Mouse (Mus musculus) lung, adult 2 months (tissue): Measurements from ENCODE around the gene Ebf3.

Source experiments
- CTCF ChIP-seq: fragments of 200-500 bp; IDR thresholded peaks from 2 replicates; pipeline ENCODE4 v1.5.1; 2011; ENCODE audit warnings: mild to moderate bottlenecking, low read length, control low read depth; ENCODE audit not compliant: insufficient read depth
- POLR2A ChIP-seq: fragments of 200-500 bp; IDR thresholded peaks from 2 replicates; pipeline ENCODE4 v1.6.1; 2011; ENCODE audit warnings: low read depth, mild to moderate bottlenecking, control low read depth, low read length, borderline replicate concordance; ENCODE audit errors: extremely low read depth

DNA sequence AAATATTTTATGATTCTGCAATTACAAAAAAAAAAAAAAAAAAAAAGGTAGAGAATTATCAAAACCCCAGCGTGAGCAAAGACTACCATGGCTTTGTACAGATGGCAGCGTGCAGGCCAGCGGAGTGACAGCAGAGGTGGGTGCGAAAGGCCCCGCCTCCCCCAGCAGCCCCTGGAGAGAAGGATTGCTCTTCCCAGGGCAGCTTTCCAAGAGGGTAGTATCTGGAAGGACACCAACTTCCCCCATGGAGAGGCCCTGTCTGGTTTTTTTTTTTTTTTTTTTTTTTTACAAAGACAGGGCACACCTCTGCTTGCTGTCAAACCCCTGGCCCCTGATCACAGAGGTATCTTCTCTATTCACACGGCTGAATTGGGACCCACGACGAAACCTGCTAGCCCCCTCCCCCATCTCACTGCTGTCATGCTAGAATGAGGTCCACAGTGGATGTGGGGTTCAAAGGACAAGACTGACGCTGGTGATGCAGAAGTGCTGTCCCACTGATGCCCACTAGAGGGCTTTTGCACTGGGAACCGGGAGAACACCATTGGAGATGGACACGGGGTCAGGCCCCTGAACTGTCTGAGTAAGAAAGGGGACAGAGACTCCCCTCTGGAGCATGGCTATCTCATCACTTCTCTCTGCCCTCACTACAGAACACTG, 67.9 kb downstream of the Ebf3 start:
- peak; percentile 86 for TF ChIP-seq CTCF
- no peak for TF ChIP-seq POLR2A
